8 mouse cellular contexts compared by ENCODE assay signal in genomic region chr7:79194560-79195413, GRCm38 (mm10). TPM values are rescaled to one million over a fixed set of nuclear protein-coding genes. Genes with fewer than 3 reads are reported as not detected.
A peak's percentile ranks its signal among the peaks of the same experiment; 100 is the strongest.
DNase-seq lines count a peak whose midpoint lies in the region; ATAC-seq and TF ChIP-seq lines count a peak whose summit lies in the region.

No protein-coding gene starts in this region.

- H3K4me3 ChIP-seq in E14TG2a.4 (replicated peaks; ENCODE audit: low read length) = peak overlapping the region; percentile 63
- no peak overlapping the region for H3K4me3 ChIP-seq in forebrain, embryonic 14.5 days (ENCODE audit: low read depth, low read length)

- WGBS in forebrain, embryonic 14.5 days = 25% methylated on average over 16 of the region's 16 CpGs

- no peak for TF ChIP-seq CTCF in E14TG2a.4 (conservative IDR thresholded peaks at IDR 0.05; ENCODE audit: low read length)

- no peaks in the 10 kb centered on the region; the same call in 1 of the 2 replicates for H3K27me3 ChIP-seq in E14TG2a.4 (ENCODE audit: insufficient read depth, low read length)
- H3K27me3 ChIP-seq in forebrain, embryonic 14.5 days (replicated peaks; ENCODE audit: control insufficient read depth, insufficient read depth, low read length) = no peaks in the 10 kb centered on the region

- H3K4me2 ChIP-seq in forebrain, embryonic 14.5 days (ENCODE audit: low read length) = no peak overlapping the region

- ATAC-seq in forebrain, embryonic 14.5 days = peak; percentile 97

- no peak overlapping the region for H3K9ac ChIP-seq in forebrain, embryonic 14.5 days (ENCODE audit: low read length)

- no peaks in the 10 kb centered on the region for H3K9me3 ChIP-seq in E14TG2a.4 (ENCODE audit: low read length)
- H3K9me3 ChIP-seq in forebrain, embryonic 14.5 days (replicated peaks; ENCODE audit: control insufficient read depth, low read length) = no peaks in the 10 kb centered on the region

- H3K4me1 ChIP-seq in E14TG2a.4 (replicated peaks; ENCODE audit: low read depth, low read length) = peaks cover 21% of the 10 kb centered on the region
- no peaks in the 10 kb centered on the region; the same call in 1 of the 2 replicates for H3K4me1 ChIP-seq in forebrain, embryonic 14.5 days (ENCODE audit: control insufficient read depth, insufficient read depth, low read length)

- H3K27ac ChIP-seq in forebrain, embryonic 14.5 days (ENCODE audit: low read depth, low read length) = peak overlapping the region; percentile 63

- H3K36me3 ChIP-seq in E14TG2a.4 (ENCODE audit: insufficient read depth, low read length) = no peaks in the 10 kb centered on the region
- H3K36me3 ChIP-seq in forebrain, embryonic 14.5 days (ENCODE audit: control insufficient read depth, insufficient read depth, low read length) = no peaks in the 10 kb centered on the region

- peak; percentile 51 for DNase-seq in adrenal gland, postnatal 14 days
- DNase-seq in adrenal gland, adult 8-10 months = no peak
- peak; percentile 91 for DNase-seq in forebrain, embryonic 14.5 days (ENCODE audit: low spot score)
- peak; percentile 80 to 86 for DNase-seq in layer of hippocampus, postnatal 36 days
- DNase-seq in right cerebral cortex, postnatal 14 days = peak; percentile 46
- DNase-seq in thymus, postnatal 36 days = no peak
- DNase-seq in thymus, postnatal 4 days = no peak

RNA-seq across cellular contexts. Expression of gene Mfge8, which starts 45.9 kb away (rescaled TPM):
- total RNA-seq in adrenal gland, postnatal 14 days (2021) = 220 and 296 TPM in 2 replicates
- total RNA-seq in adrenal gland, adult 8-10 months (2022) = 100 to 1,000 TPM; 263 to 328 (median 290) TPM
- polyA plus RNA-seq in forebrain, embryonic 14.5 days (2014; fragmentation: Nextera tagmentation; extraction: Ambion mirVana) = 156 and 176 TPM in 2 replicates
- 100 to 1,000 TPM; 154 to 157 TPM for total RNA-seq in layer of hippocampus, postnatal 36 days (2021)

Comparison
In these comparisons a context has a peak if more than half of its experiments do, and no peak if none do; other contexts are left out.
1. DNase-seq: peak in adrenal gland, postnatal 14 days (single experiment), forebrain, embryonic 14.5 days (single experiment), layer of hippocampus, postnatal 36 days (2 of 2) and right cerebral cortex, postnatal 14 days (single experiment); none in adrenal gland, adult 8-10 months (single experiment), thymus, postnatal 36 days (0 of 2) and thymus, postnatal 4 days (single experiment).